Mouse (Mus musculus) embryo, embryonic 9.5 days (tissue): ENCODE results near the gene Slco2a1.

Source experiments
- DNase-seq: peaks from one replicate; pipeline ENCODE4 v3.0.0-alpha.2; 2017; ENCODE audit errors: extremely low spot score

Gene Slco2a1

GRCm38 (mm10) chr9:103118651-103119275, 130.3 kb downstream of the Slco2a1 start:
- DNase-seq, result no peak

GRCm38 (mm10) chr9:103119781-103120180, 131.3 kb downstream of the Slco2a1 start:
- DNase-seq, result no peak

- no peak for DNase-seq
Observed at GRCm38 (mm10) chr9:103120231-103120630, 131.7 kb downstream of the Slco2a1 start.

GRCm38 (mm10) chr9:103121546-103121945, 133.0 kb downstream of the Slco2a1 start:
- DNase-seq, result no peak

GRCm38 (mm10) chr9:103124746-103125145, 136.2 kb downstream of the Slco2a1 start:
- no peak for DNase-seq

- no peak for DNase-seq
Observed at GRCm38 (mm10) chr9:103133493-103134124, 145.1 kb downstream of the Slco2a1 start.

- no peak for DNase-seq
Observed at GRCm38 (mm10) chr9:103134450-103135030, 146.0 kb downstream of the Slco2a1 start.

- DNase-seq, result no peak
Observed at GRCm38 (mm10) chr9:103139481-103139880, 151.0 kb downstream of the Slco2a1 start.

- DNase-seq, result no peak
Observed at GRCm38 (mm10) chr9:103140384-103140783, 151.9 kb downstream of the Slco2a1 start.

- no peak for DNase-seq
Observed at GRCm38 (mm10) chr9:103141266-103141665, 152.8 kb downstream of the Slco2a1 start.

GRCm38 (mm10) chr9:103143881-103144280, 155.4 kb downstream of the Slco2a1 start:
- DNase-seq, result no peak

GRCm38 (mm10) chr9:103145351-103145750, 156.8 kb downstream of the Slco2a1 start:
- DNase-seq, result no peak
